Comparison of ENCODE assay signal across 10 mouse cellular contexts in genomic region chr3:96526864-96527542, GRCm38 (mm10). TPM values are rescaled to one million over a fixed set of nuclear protein-coding genes. Genes with fewer than 3 reads are reported as not detected.
A peak's percentile ranks its signal among the peaks of the same experiment; 100 is the strongest.
DNase-seq lines count a peak whose midpoint lies in the region; ATAC-seq and TF ChIP-seq lines count a peak whose summit lies in the region.
"Had no signal": no experiment of that assay in that cellular context is flagged by ENCODE, and none has a peak within 500 bp of the region (broad histone marks: within the 10 kb centered on the region; RNA-seq: fewer than 3 reads in every experiment).

No protein-coding gene starts in this region.

- peak overlapping the region; percentile 12; the same call in 1 of the 2 replicates for H3K4me3 ChIP-seq in lung, postnatal 0 days (ENCODE audit: low read depth, low read length)
- H3K4me3 ChIP-seq in forebrain, embryonic 12.5 days (replicated peaks): peak overlapping the region; percentile 44
- peak overlapping the region; percentile 36 for H3K4me3 ChIP-seq in stomach, embryonic 14.5 days (ENCODE audit: low read depth, low read length)

- DNase-seq in lung, postnatal 0 days (ENCODE audit: low spot score): no peak
- DNase-seq in lung, postnatal 4 days: no peak
- peak; percentile 19 for DNase-seq in liver
- DNase-seq in layer of hippocampus, adult 8-10 months (ENCODE audit: low spot score in 2 of 2): no peak
- no peak for DNase-seq in kidney, adult 8-10 months
- DNase-seq: adrenal gland, postnatal 10 days had no signal

- no peak overlapping the region for H3K27ac ChIP-seq in lung, postnatal 0 days (ENCODE audit: low read length)
- no peak overlapping the region for H3K27ac ChIP-seq in forebrain, embryonic 12.5 days
- H3K27ac ChIP-seq in stomach, embryonic 14.5 days (ENCODE audit: low read length): no peak overlapping the region
- H3K27ac ChIP-seq: macrophage had no signal

- ATAC-seq in lung, postnatal 0 days: no peak
- ATAC-seq in forebrain, embryonic 12.5 days (ENCODE audit: low FRiP score): peak; percentile 60; the same call in 1 of the 2 replicates
- 0 out of 2 replicates have a peak, but pooled peaks have one; percentile 46 for ATAC-seq in stomach, embryonic 14.5 days (ENCODE audit: insufficient number of reproducible peaks, insufficient read depth, low FRiP score, low read depth)
- no peak for ATAC-seq in inflammation-experienced regulatory T-cells, adult 6 months

- H3K36me3 ChIP-seq in lung, postnatal 0 days (ENCODE audit: insufficient read depth, low read length): no peaks in the 10 kb centered on the region
- H3K36me3 ChIP-seq in forebrain, embryonic 12.5 days (replicated peaks): no peaks in the 10 kb centered on the region
- H3K36me3 ChIP-seq in stomach, embryonic 14.5 days (ENCODE audit: control insufficient read depth, insufficient read depth, low read length): no peaks in the 10 kb centered on the region

- 2% methylated on average over 44 of the region's 44 CpGs for WGBS in lung, postnatal 0 days
- 4% methylated on average over 44 of the region's 44 CpGs for WGBS in forebrain, embryonic 12.5 days
- WGBS in stomach, embryonic 14.5 days: 4% methylated on average over 37 of the region's 44 CpGs

- TF ChIP-seq CTCF in lung, postnatal 0 days (IDR thresholded peaks at IDR 0.05): no peak

- H3K27me3 ChIP-seq in lung, postnatal 0 days (replicated peaks; ENCODE audit: insufficient read depth, low read length): peaks cover 30% of the 10 kb centered on the region
- H3K27me3 ChIP-seq in forebrain, embryonic 12.5 days: peaks cover 51% of the 10 kb centered on the region
- peaks cover 13% of the 10 kb centered on the region for H3K27me3 ChIP-seq in stomach, embryonic 14.5 days (ENCODE audit: control insufficient read depth, insufficient read depth, low read length)

- no peak for TF ChIP-seq EP300 in lung, postnatal 0 days (IDR thresholded peaks at IDR 0.05)

- peak overlapping the region; percentile 46 for H3K4me2 ChIP-seq in lung, postnatal 0 days (replicated peaks; ENCODE audit: low read depth, low read length)
- peak overlapping the region; percentile 74 for H3K4me2 ChIP-seq in forebrain, embryonic 12.5 days
- H3K4me2 ChIP-seq in stomach, embryonic 14.5 days (replicated peaks; ENCODE audit: low read depth, low read length): peak overlapping the region; percentile 80

- H3K4me1 ChIP-seq in lung, postnatal 0 days (ENCODE audit: insufficient read depth, low read depth, low read length): peaks cover 6% of the 10 kb centered on the region
- peaks cover 16% of the 10 kb centered on the region for H3K4me1 ChIP-seq in forebrain, embryonic 12.5 days
- H3K4me1 ChIP-seq in stomach, embryonic 14.5 days (ENCODE audit: control insufficient read depth, insufficient read depth, low read length): peaks cover 6% of the 10 kb centered on the region

- no peak overlapping the region for H3K9ac ChIP-seq in lung, postnatal 0 days (replicated peaks; ENCODE audit: low read depth)
- H3K9ac ChIP-seq in forebrain, embryonic 12.5 days: peak overlapping the region; percentile 43
- 0 out of 2 replicates have a peak overlapping the region, but pooled peaks have one; percentile 21 for H3K9ac ChIP-seq in stomach, embryonic 14.5 days (replicated peaks; ENCODE audit: low read depth, low read length)

- no peaks in the 10 kb centered on the region for H3K9me3 ChIP-seq in lung, postnatal 0 days (ENCODE audit: low read length)
- no peaks in the 10 kb centered on the region for H3K9me3 ChIP-seq in forebrain, embryonic 12.5 days
- H3K9me3 ChIP-seq in stomach, embryonic 14.5 days (ENCODE audit: control insufficient read depth, low read depth, low read length): no peaks in the 10 kb centered on the region

RNA-seq across cellular contexts. Expression of gene Hfe2, which starts 2.0 kb away (rescaled TPM):
- polyA plus RNA-seq in lung, postnatal 0 days (2015; fragmentation: Nextera tagmentation; extraction: Ambion mirVana): 0.27 and 0.35 TPM in 2 replicates
- polyA plus RNA-seq in forebrain, embryonic 12.5 days (2016; fragmentation: Nextera tagmentation; extraction: Ambion mirVana): 0.54 and 0.84 TPM in 2 replicates
- polyA plus RNA-seq in stomach, embryonic 14.5 days (2014; fragmentation: Nextera tagmentation; extraction: Ambion mirVana): 0.20 TPM in 1 of 2 replicates, not detected in the other
- under 1 TPM in 2 of 4 experiments, not detected in 2; 0.16 to 0.22 TPM for total RNA-seq in layer of hippocampus, adult 8-10 months (2022)
- not detected for polyA plus RNA-seq in inflammation-experienced regulatory T-cells, adult 6 months (2017; shearing (Covaris generic))
- polyA plus RNA-seq: macrophage had no signal

RNA-seq across cellular contexts. Expression of gene Txnip, which starts 30.8 kb away (rescaled TPM):
- 468 and 502 TPM in 2 replicates for polyA plus RNA-seq in lung, postnatal 0 days (2015; fragmentation: Nextera tagmentation; extraction: Ambion mirVana)
- 40.4 and 40.8 TPM in 2 replicates for polyA plus RNA-seq in forebrain, embryonic 12.5 days (2016; fragmentation: Nextera tagmentation; extraction: Ambion mirVana)
- 155 and 168 TPM in 2 replicates for polyA plus RNA-seq in stomach, embryonic 14.5 days (2014; fragmentation: Nextera tagmentation; extraction: Ambion mirVana)
- total RNA-seq in layer of hippocampus, adult 8-10 months (2022): 10 to 100 TPM; 23.9 to 39.1 (median 31.6) TPM
- 100 to 1,000 TPM; 160 to 366 (median 354) TPM for polyA plus RNA-seq in inflammation-experienced regulatory T-cells, adult 6 months (2017; shearing (Covaris generic))

RNA-seq across cellular contexts. Expression of gene Gm16253, which starts 49.8 kb away (rescaled TPM):
- 0.73 and 0.78 TPM in 2 replicates for polyA plus RNA-seq in lung, postnatal 0 days (2015; fragmentation: Nextera tagmentation; extraction: Ambion mirVana)
- polyA plus RNA-seq in forebrain, embryonic 12.5 days (2016; fragmentation: Nextera tagmentation; extraction: Ambion mirVana): 1.3 and 1.7 TPM in 2 replicates
- polyA plus RNA-seq in stomach, embryonic 14.5 days (2014; fragmentation: Nextera tagmentation; extraction: Ambion mirVana): 0.69 and 1.9 TPM in 2 replicates
- not detected for total RNA-seq in layer of hippocampus, adult 8-10 months (2022)
- polyA plus RNA-seq in inflammation-experienced regulatory T-cells, adult 6 months (2017; shearing (Covaris generic)): 1 to 10 TPM in 1 of 3 experiments, not detected in 2; 2.1 TPM
- polyA plus RNA-seq: macrophage had no signal

Comparison
In these comparisons a context has a peak if more than half of its experiments do, and no peak if none do; other contexts are left out.
1. ATAC-seq: peak in forebrain, embryonic 12.5 days (single experiment) and stomach, embryonic 14.5 days (single experiment); none in lung, postnatal 0 days (single experiment) and inflammation-experienced regulatory T-cells, adult 6 months (single experiment).
2. Peak in every context shown above with its lines, with median percentiles within 50 percentile points of each other: H3K4me2 ChIP-seq and H3K4me3 ChIP-seq.